Mouse (Mus musculus) heart, embryonic 10.5 days (tissue): ENCODE measurements around the gene Mrps36. TPM values are rescaled to one million over a fixed set of nuclear protein-coding genes. Genes with fewer than 3 reads are reported as not detected.

Source experiments
- polyA plus RNA-seq: library from polyadenylated mRNA; unstranded; fragments of >200 nt; fragmentation: Nextera tagmentation; extraction: Ambion mirVana; gene quantifications from 2 replicates; pipeline ENCODE4 v1.2.1, GENCODE M21; 2016

The Mrps36 gene
- polyA plus RNA-seq, 1 experiment from 2014 or later, result 202 TPM

Other genes with a start within 250 kb of the Mrps36 start
- 1.7 and 4.8 TPM in 2 replicates for gene Ocln, start 191.9 kb downstream of the Mrps36 start, polyA plus RNA-seq
- gene Marveld2, start 127.7 kb downstream of the Mrps36 start, polyA plus RNA-seq, result 3.7 and 5.3 TPM in 2 replicates
- 271 and 304 TPM in 2 replicates for gene Ak6, start 93.7 kb downstream of the Mrps36 start, polyA plus RNA-seq
- gene Rad17, start 93.6 kb downstream of the Mrps36 start, polyA plus RNA-seq, result 24.1 and 25.6 TPM in 2 replicates
- gene Taf9, start 93.1 kb downstream of the Mrps36 start, polyA plus RNA-seq, result 12.4 and 12.8 TPM in 2 replicates
- 4.2 and 5.8 TPM in 2 replicates for gene Ccdc125, start 74.9 kb downstream of the Mrps36 start, polyA plus RNA-seq
- 86.2 and 106 TPM in 2 replicates for gene Cdk7, start 13.7 kb downstream of the Mrps36 start, polyA plus RNA-seq
- gene Cenph, start 31.2 kb upstream of the Mrps36 start, polyA plus RNA-seq, result 28.9 and 38.1 TPM in 2 replicates
- gene Ccnb1, start 41.9 kb upstream of the Mrps36 start, polyA plus RNA-seq, result 295 and 306 TPM in 2 replicates
- 39.0 and 45.6 TPM in 2 replicates for gene Slc30a5, start 88.8 kb upstream of the Mrps36 start, polyA plus RNA-seq